Mouse (Mus musculus) brain, embryonic 18.5 days (tissue): ENCODE measurements around the gene Zdhhc24.
"Not testable (repeated sequence)": the region's sequence is repeated elsewhere in the genome, so short reads cannot be mapped to it uniquely, and the experiment has no call there.

Experiments
- DNase-seq: peaks from one replicate; pipeline ENCODE4 v3.0.0-alpha.2; 2012; ENCODE audit warnings: low read depth, low spot score

The Zdhhc24 gene

GRCm38 (mm10) chr19:4878405-4879323, at the start of gene Zdhhc24:
Gene Zdhhc24, plus strand, starts transcription at chr19:4878668.
- peak; percentile 90 for DNase-seq

- DNase-seq = no peak
Measured at GRCm38 (mm10) chr19:4829156-4829555, 49.3 kb upstream of the Zdhhc24 start.

- DNase-seq = no peak
Measured at GRCm38 (mm10) chr19:4833977-4834376, 44.5 kb upstream of the Zdhhc24 start.

DNA sequence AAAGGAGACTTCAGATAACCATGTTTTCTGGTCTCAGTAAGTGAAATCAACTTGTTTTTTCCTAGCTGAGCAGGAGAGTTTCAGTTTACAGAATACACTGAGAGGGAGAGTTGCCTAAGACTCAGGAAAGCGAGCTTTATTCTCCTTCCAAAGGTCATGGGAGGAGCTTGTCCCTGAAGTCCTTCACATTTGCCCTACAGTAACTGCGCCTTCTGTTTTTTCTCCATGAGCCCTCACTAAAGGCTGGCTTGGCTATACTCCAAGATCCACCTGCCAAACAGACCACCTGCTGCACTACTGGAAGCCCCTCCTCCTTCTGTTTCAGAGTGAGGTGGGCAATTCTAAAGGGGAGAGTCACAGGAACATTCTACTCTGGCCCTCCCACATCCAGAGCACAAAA, 42.4 kb upstream of the Zdhhc24 start:
- DNase-seq = no peak

- no peak for DNase-seq
Measured at GRCm38 (mm10) chr19:4837049-4837448, 41.4 kb upstream of the Zdhhc24 start.

DNA sequence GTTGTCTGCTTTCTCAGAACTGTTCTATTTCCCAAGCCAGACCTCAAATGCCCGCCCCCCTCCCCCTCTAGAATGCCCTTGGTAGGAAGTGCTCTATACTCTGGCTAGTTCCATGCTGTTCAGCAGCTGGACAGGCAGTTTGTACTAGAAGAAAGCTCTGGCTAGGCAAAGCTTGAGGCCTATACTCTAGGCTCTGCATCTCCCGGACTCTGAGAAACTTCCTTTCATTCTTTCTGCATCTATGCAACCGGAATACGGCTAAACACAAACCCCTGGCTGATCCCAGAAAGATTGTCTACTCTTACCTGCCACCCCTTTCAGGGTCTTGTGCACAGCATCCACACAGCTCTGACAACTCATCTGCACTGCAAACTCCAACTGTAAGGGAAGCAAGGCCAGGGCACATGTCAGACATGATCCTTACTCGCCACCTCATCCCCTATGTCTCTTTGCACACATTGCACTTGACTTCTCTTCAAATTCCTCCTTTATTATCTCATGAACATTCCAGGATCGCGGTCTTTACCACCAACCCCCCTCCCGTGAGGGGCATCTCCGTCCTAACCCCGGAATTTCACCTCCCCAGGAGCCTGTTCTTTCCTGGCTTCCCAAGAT, 39.8 kb upstream of the Zdhhc24 start:
- DNase-seq = no peak

- peak; percentile 76 for DNase-seq
Measured at GRCm38 (mm10) chr19:4839149-4839548, 39.3 kb upstream of the Zdhhc24 start, which contains the start of the genes Ccs and Ccdc87. Gene Ccs, minus strand, starts transcription at chr19:4839332. Gene Ccdc87, plus strand, starts transcription at chr19:4839366.

DNA sequence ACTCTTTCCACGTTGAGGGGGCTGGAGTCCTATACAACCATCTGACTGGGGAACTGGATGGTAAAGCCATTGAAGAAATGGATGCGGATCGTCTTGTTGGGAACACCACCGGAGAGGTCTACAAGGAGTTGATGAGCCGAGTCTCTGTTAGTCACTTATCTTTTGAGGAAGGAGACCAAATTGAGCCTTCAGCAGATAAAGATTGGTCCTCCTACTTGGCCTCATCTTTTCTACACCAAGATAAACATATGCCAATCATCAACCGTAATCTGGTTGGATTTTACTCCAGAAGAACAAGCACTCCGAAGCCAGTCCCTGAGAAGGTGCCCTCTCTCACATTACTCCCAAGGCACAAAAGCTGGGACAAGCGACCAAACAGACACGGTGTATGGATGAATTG, 37.6 kb upstream of the Zdhhc24 start:
- DNase-seq = no peak

- no peak for DNase-seq
Measured at GRCm38 (mm10) chr19:4842611-4843010, 35.9 kb upstream of the Zdhhc24 start.

- DNase-seq = no peak
Measured at GRCm38 (mm10) chr19:4845846-4846245, 32.6 kb upstream of the Zdhhc24 start.

GRCm38 (mm10) chr19:4847490-4847889, 31.0 kb upstream of the Zdhhc24 start:
- no peak for DNase-seq

GRCm38 (mm10) chr19:4849800-4850199, 28.7 kb upstream of the Zdhhc24 start:
- no peak for DNase-seq

- no peak for DNase-seq
Measured at GRCm38 (mm10) chr19:4850281-4850680, 28.2 kb upstream of the Zdhhc24 start.

GRCm38 (mm10) chr19:4854552-4855469, 23.7 kb upstream of the Zdhhc24 start, which contains the start of gene Ctsf:
Gene Ctsf, plus strand, starts transcription at chr19:4855130.
- peak; percentile 60 for DNase-seq

DNA sequence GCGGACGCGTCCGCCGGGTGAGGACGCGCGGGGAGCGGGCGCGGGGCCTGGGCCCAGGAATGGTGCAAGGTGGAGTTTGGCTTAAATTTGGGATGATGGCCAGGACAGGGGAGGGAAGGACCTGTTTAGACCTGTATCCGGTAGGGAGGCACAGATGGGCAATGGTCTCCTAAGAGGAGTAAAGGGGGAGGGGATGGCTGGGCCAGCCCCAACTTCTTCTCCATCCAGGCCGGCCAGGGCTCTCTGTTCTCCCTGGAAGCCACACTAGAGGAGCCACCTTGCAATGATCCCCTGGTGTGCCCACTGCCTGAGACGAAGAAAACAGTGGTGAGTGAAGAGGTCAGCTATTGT, 23.0 kb upstream of the Zdhhc24 start:
- no peak for DNase-seq

DNA sequence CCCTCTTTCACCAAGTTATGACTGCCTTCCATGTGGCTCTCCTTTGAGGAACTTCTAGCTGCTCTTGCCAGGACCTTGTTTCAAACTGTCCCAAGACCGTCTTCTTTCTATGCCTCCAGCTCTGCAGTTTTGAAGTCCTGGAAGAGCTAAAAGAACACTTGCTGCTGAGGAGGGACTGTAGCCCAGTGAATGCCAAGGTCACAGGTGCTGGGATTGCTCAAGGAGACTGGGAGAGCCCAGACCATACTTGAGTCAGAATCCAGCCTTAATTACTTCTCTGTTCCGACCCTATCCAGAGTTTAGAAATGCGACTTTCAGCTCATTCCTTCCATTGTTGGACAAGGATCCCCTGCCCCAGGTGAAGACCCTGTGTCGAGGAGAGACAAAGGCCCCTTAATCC, 22.5 kb upstream of the Zdhhc24 start:
- no peak for DNase-seq

DNA sequence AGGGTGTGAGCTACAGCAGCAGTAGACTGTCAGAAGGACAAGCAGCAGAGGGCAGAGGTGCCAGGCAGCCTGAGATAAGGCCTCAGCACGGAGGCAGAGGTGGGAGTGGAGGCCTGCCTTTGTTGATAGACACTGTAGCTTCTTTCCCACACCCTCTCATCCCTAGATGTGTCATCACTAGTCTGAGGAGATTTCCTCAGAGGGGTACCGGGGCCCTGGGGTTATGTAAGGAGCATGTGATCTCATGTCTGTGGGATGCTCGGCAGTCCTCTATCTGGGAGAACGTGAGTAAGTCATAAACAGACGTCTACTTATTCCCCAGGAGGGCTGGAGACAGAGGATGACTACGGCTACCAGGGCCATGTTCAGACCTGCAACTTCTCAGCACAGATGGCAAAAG, 19.4 kb upstream of the Zdhhc24 start:
- no peak for DNase-seq

DNA sequence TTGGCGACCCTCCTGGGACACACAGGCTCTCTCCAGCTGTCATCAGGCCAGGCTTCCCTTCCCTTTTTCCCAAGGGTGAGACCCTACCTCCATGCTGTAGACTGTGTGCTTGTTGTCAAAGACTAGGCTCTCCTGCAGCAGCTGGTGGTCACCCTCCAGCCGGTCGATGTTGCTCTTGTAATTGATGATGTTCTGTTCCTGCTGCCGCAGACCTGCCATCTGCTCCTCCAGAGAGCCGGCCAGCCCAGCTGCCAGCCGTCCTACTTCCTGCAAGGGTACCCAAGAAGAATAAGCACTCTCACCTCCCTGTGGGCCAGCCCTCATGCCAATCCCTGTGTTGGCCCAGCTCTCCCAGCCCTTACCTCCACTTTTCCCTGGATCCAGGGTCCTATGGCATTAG, 15.4 kb upstream of the Zdhhc24 start:
- DNase-seq = no peak

GRCm38 (mm10) chr19:4865147-4865546, 13.3 kb upstream of the Zdhhc24 start:
- DNase-seq = no peak

GRCm38 (mm10) chr19:4874613-4875012, 3.9 kb upstream of the Zdhhc24 start:
- DNase-seq = not testable (repeated sequence)

GRCm38 (mm10) chr19:4876241-4876640, 2.2 kb upstream of the Zdhhc24 start:
- no peak for DNase-seq

GRCm38 (mm10) chr19:4876755-4877154, 1.7 kb upstream of the Zdhhc24 start:
- no peak for DNase-seq
